Mouse (Mus musculus): ENCODE data around the gene Gabpb2.

DNA sequence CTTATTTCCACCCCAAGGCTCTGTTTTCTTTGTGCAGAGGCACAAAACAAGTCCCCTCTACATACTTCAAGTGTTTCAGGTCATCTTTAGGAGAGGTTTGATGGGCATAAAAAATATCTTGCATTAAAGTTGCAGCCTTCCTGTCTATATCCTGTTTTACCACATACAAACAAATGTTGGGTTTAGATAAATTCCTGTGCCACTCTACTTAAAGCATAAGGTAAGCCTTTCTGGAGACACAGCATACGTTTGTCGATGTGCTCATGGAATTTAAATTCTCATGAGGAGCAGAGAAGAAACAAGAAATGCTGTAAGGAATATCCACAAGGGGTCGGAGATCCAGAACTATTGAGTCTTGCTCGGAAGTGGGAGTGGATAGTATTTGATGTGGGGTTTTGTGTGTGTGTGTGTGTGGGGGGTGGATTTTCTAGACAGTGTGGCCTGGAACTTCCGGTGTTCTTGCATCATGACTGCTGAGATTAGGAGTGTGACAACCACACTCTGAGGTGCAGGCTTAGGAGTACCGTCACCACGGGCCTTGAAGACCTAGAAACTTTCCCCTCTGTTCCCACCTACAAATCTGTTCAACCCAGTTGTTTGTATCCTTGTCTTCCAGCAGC lies 82.2 kb downstream of the Gabpb2 start:
- TF ChIP-seq POLR2A (IDR thresholded peaks at IDR 0.05; ENCODE audit: insufficient read depth, low read length) (no peak), EP300 (IDR thresholded peaks at IDR 0.05; ENCODE audit: insufficient read depth, low read depth, low read length) (no peak)

Measured in ES-Bruce4 (cell line).